Mouse (Mus musculus) lung, embryonic 14.5 days (tissue): ENCODE measurements around the gene Wnt7b. TPM values are rescaled to one million over a fixed set of nuclear protein-coding genes. Genes with fewer than 3 reads are reported as not detected.

Source experiments
- ATAC-seq: fragments of 200-750 bp; cut with Nextera tagmentation; 2 replicates; pipeline ENCODE4 v1.8.0; 2017; ENCODE audit warnings: mild to moderate bottlenecking, moderate TSS enrichment, moderate library complexity; ENCODE audit not compliant: insufficient read depth
- DNase-seq: peaks from one replicate; pipeline ENCODE4 v3.0.0-alpha.2; 2015
- H3K27ac ChIP-seq: fragments of 300-500 bp; sonication (generic); 2 replicates; pipeline ENCODE4 v1.5.1; 2014; ENCODE audit warnings: low read depth, mild to moderate bottlenecking, moderate library complexity
- H3K27me3 ChIP-seq: fragments of 300-500 bp; sonication (generic); 2 replicates; pipeline ENCODE4 v1.6.1; 2014; ENCODE audit warnings: low read length, control low read depth; ENCODE audit not compliant: insufficient read depth
- H3K36me3 ChIP-seq: fragments of 300-500 bp; sonication (generic); 2 replicates; pipeline ENCODE4 v1.6.1; 2014; ENCODE audit warnings: control low read depth; ENCODE audit not compliant: insufficient read depth
- H3K4me1 ChIP-seq: fragments of 300-500 bp; sonication (generic); 2 replicates; pipeline ENCODE4 v1.6.1; 2014; ENCODE audit warnings: antibody characterized with exemption, control low read depth; ENCODE audit not compliant: insufficient read depth
- H3K4me2 ChIP-seq: fragments of 300-500 bp; sonication (generic); 2 replicates; pipeline ENCODE4 v1.6.1; 2014; ENCODE audit warnings: mild to moderate bottlenecking
- H3K4me3 ChIP-seq: fragments of 300-500 bp; sonication (generic); 2 replicates; pipeline ENCODE4 v1.5.1; 2014; ENCODE audit warnings: low read depth, low read length
- H3K9ac ChIP-seq: fragments of 300-500 bp; sonication (generic); 2 replicates; pipeline ENCODE4 v1.6.1; 2014
- H3K9me3 ChIP-seq: fragments of 300-500 bp; sonication (generic); 2 replicates; pipeline ENCODE4 v1.6.1; 2016; ENCODE audit warnings: low read depth, low read length, control low read depth
- CTCF ChIP-seq: IDR thresholded peaks from 2 replicates; pipeline ENCODE4 v1.5.1; 2016; ENCODE audit warnings: antibody characterized with exemption, low read depth
- WGBS: fragments of 180-500 bp; shearing (Covaris S2); extraction: QIAGEN DNeasy Blood & Tissue Kit; methylation state at CpG from one replicate; pipeline ENCODE4 v1.1.7; 2014; 5-methylcytosine and 5-hydroxymethylcytosine counted together
- polyA plus RNA-seq: library from polyadenylated mRNA; unstranded; fragments of >200 nt; fragmentation: Nextera tagmentation; extraction: Ambion mirVana; gene quantifications from 2 replicates; pipeline ENCODE4 v1.2.1, GENCODE M21; 2014

The Wnt7b gene
- polyA plus RNA-seq, 1 experiment from 2014 or later, result 77.0 TPM

- Histone ChIP-seq H3K27me3 (peaks cover 78% of the 10 kb centered on the region), H3K9me3 (no peaks in the 10 kb centered on the region), H3K4me1 (peaks cover 7% of the 10 kb centered on the region; the same call in 1 of the 2 replicates), H3K4me2 (peak overlapping the region; percentile 61), H3K36me3 (no peaks in the 10 kb centered on the region), H3K9ac (peak overlapping the region; percentile 57), H3K27ac (peak overlapping the region; percentile 18; the same call in 1 of the 2 replicates), H3K4me3 (peak overlapping the region; percentile 59)
- TF ChIP-seq CTCF, result no peak
- DNase-seq (peak; percentile 42), ATAC-seq (no peak)
- WGBS, result 2% methylated on average over 61 of the region's 61 CpGs
Observed at GRCm38 (mm10) chr15:85576511-85577440, 5.5 kb downstream of the Wnt7b start.

GRCm38 (mm10) chr15:85576110-85576509 is 6.2 kb downstream of the Wnt7b start:
- DNase-seq (peak; percentile 34), ATAC-seq (no peak)
- Histone ChIP-seq H3K9me3 (no peaks in the 10 kb centered on the region), H3K27me3 (peaks cover 72% of the 10 kb centered on the region), H3K9ac (peak overlapping the region; percentile 57), H3K27ac (no peak overlapping the region), H3K4me3 (peak overlapping the region; percentile 59), H3K4me1 (peaks cover 7% of the 10 kb centered on the region; the same call in 1 of the 2 replicates), H3K4me2 (peak overlapping the region; percentile 61), H3K36me3 (no peaks in the 10 kb centered on the region)
- WGBS, result 2% methylated on average over 20 of the region's 20 CpGs
- TF ChIP-seq CTCF, result no peak

GRCm38 (mm10) chr15:85574558-85574957 is 7.7 kb downstream of the Wnt7b start:
- 54% methylated on average over 8 of the region's 8 CpGs for WGBS

GRCm38 (mm10) chr15:85574086-85574485 is 8.2 kb downstream of the Wnt7b start:
- TF ChIP-seq CTCF, result no peak
- Histone ChIP-seq H3K27ac (no peak overlapping the region), H3K9ac (no peak overlapping the region), H3K9me3 (no peaks in the 10 kb centered on the region), H3K36me3 (no peaks in the 10 kb centered on the region), H3K4me1 (peaks cover 8% of the 10 kb centered on the region; the same call in 1 of the 2 replicates), H3K4me2 (peak overlapping the region; percentile 26; the same call in 1 of the 2 replicates), H3K4me3 (no peak overlapping the region), H3K27me3 (peaks cover 51% of the 10 kb centered on the region)
- no peak for DNase-seq
- ATAC-seq, result no peak
- WGBS, result 47% methylated on average over 5 of the region's 5 CpGs

More at GRCm38 (mm10) chr15:85574558-85574957, 7.7 kb downstream of the Wnt7b start:
- no peak for TF ChIP-seq CTCF
- no peaks in the 10 kb centered on the region for H3K36me3 ChIP-seq
- H3K4me2 ChIP-seq, result peak overlapping the region; percentile 26; the same call in 1 of the 2 replicates
- DNase-seq (no peak), ATAC-seq (no peak)
- peaks cover 7% of the 10 kb centered on the region; the same call in 1 of the 2 replicates for H3K4me1 ChIP-seq
- no peaks in the 10 kb centered on the region for H3K9me3 ChIP-seq
- H3K9ac ChIP-seq, result no peak overlapping the region
- no peak overlapping the region for H3K27ac ChIP-seq
- peaks cover 56% of the 10 kb centered on the region for H3K27me3 ChIP-seq
- no peak overlapping the region for H3K4me3 ChIP-seq

- ATAC-seq, result no peak
- Histone ChIP-seq H3K4me1 (peaks cover 9% of the 10 kb centered on the region; the same call in 1 of the 2 replicates), H3K27ac (no peak overlapping the region), H3K36me3 (no peaks in the 10 kb centered on the region), H3K4me2 (no peak overlapping the region), H3K9ac (no peak overlapping the region), H3K9me3 (no peaks in the 10 kb centered on the region), H3K27me3 (peaks cover 38% of the 10 kb centered on the region), H3K4me3 (no peak overlapping the region)
- TF ChIP-seq CTCF, result no peak
- WGBS, result 42% methylated on average over 8 of the region's 8 CpGs
- DNase-seq, result no peak
Observed at GRCm38 (mm10) chr15:85572619-85573254, 9.5 kb downstream of the Wnt7b start.

GRCm38 (mm10) chr15:85569995-85570734 is 12.1 kb downstream of the Wnt7b start:
- 0 out of 2 replicates have a peak, but pooled peaks have one; percentile 8 for TF ChIP-seq CTCF
- no peak overlapping the region for H3K27ac ChIP-seq

More at GRCm38 (mm10) chr15:85569995-85570734, 12.1 kb downstream of the Wnt7b start:
- peaks cover 12% of the 10 kb centered on the region for H3K27me3 ChIP-seq
- H3K4me1 ChIP-seq, result peaks cover 6% of the 10 kb centered on the region; the same call in 1 of the 2 replicates
- no peak overlapping the region for H3K4me2 ChIP-seq
- H3K4me3 ChIP-seq, result no peak overlapping the region
- H3K9me3 ChIP-seq, result no peaks in the 10 kb centered on the region
- DNase-seq (no peak), ATAC-seq (no peak)
- WGBS, result 68% methylated on average over 8 of the region's 8 CpGs
- H3K36me3 ChIP-seq, result no peaks in the 10 kb centered on the region
- H3K9ac ChIP-seq, result no peak overlapping the region
